Mouse (Mus musculus) ovary, adult 10 weeks (tissue): ENCODE data around the gene Odf3l2. TPM values are rescaled to one million over a fixed set of nuclear protein-coding genes. Genes with fewer than 3 reads are reported as not detected.

ENCODE experiments used
- polyA plus RNA-seq: library from polyadenylated mRNA; stranded (reverse); fragments of 350-450 nt; fragmentation: Illumina TruSeq; extraction: RNeasy Lipid Tissue Mini Kit (QIAGEN cat#74804); gene quantifications from one replicate; pipeline ENCODE4 v1.2.3, GENCODE M21; 2014

The Odf3l2 gene
- polyA plus RNA-seq = not detected

DNA sequence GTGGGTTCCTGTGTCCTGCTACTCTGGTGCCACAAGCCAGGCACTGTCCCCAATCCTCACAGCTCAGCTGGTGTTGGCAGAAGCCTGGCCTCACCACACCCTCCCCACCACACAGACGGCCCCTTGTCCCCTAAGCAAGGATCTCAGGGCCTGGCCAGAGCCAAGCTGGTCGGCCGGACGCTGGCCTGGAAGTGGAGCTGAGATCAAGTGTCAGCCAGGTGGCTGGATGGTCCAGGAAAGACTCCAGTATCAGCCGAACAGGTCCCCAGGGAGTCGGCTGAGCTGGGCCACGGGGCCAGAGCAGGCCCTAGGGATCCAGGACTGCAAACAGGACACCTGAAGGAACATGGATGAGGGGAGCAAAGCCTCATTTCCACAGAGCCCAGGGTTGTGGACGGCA lies at the start of gene Odf3l2:
Odf3l2 (minus strand) TSS at position 28 of the 400 bp plus-strand sequence.

DNA sequence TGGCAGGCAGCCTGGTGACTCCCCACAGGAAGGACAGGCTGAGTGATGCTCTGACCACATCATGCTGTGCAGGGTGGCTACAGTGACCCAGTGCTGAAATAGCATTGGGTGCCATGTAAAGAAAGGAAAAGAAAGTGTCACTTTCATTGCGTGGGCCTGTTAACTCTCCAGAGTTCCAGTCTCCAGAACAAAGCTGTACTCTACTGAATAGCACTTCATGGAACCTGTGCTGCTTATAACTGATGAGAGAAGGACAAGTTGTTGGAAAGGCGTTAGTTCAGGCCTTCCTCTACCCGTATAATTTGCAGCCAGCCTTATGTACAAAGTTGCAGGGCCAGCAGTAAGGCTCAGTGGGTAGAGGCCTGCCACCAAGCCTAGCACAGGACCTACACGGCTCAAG lies 43.2 kb upstream of the Odf3l2 start, which contains the start of gene Gzmm:
Gzmm (plus strand) TSS at position 301 of the 400 bp plus-strand sequence.

DNA sequence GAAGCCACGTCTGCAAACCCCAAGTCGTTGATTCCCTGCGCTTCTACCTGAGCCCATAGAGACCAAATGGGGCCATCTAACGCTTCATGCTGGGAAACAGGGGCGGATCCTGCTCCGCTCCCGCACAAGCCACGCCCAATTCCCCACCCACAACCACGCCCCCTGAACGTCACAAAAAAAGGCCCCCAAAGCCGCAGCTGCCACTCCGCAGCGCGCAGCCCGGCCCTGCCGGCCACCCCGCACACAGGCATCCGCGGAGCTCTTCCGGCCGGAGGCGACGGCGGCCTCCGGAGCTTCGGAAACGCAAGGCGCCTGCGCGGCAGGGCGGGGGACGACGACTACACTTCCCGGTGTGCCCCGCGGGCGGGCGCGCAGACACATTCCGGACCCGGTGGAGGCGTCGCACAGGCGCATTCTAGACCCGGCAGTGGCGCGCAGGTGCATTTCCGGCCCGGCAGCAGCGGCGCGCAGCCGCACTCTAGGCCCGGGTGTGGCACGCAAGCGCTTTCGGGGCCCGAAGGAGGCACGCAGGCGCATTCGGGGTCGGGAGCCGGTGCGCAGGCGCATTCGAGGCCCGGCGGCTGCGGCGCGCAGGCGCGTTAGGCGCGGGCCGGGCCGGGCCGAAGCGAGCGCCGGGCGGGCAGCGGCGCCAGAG lies 36.2 kb upstream of the Odf3l2 start, which contains the start of gene Cdc34:
Cdc34 (plus strand) TSS at position 605 of the 655 bp plus-strand sequence.

DNA sequence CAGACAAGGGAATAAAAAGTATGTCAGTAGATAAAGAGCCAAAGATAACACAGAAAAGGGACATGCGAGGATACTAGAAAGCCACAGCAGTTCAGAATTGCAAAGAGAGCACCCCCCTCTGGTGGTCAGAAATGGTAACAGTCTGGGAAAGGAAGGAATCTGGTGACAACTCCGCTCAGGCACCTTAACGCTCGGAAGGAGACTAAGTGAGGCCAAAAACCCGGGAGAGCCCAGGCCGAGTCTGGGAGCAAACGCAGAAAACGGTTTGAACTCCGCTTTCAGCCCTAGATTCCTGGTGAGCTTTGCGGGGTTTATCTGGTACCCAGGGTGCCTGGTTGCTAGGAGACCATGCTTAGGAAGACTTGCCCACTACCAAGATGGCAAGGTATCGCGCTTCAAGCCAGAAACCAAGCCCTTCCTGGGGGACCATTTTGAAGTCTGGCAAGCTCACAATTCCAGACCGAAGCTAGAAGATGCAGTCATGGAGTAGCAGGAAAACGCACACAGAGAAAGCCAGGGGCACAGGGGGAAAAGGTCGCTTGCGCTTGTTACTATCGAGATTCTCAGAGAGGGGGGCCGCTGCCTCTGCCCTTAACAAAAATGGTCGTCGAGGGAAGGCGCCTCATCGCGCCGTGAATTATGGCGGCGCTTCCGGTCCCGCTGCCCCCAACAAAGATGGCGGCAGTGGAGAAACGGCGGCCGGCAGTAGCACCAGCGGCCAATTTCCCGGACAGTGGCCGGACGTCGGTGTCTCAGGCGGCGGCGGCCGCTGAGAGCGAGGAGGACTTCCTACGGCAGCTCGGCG lies 23.4 kb upstream of the Odf3l2 start, which contains the start of gene Tpgs1:
Tpgs1 (plus strand) TSS at position 599 of the 805 bp plus-strand sequence.

DNA sequence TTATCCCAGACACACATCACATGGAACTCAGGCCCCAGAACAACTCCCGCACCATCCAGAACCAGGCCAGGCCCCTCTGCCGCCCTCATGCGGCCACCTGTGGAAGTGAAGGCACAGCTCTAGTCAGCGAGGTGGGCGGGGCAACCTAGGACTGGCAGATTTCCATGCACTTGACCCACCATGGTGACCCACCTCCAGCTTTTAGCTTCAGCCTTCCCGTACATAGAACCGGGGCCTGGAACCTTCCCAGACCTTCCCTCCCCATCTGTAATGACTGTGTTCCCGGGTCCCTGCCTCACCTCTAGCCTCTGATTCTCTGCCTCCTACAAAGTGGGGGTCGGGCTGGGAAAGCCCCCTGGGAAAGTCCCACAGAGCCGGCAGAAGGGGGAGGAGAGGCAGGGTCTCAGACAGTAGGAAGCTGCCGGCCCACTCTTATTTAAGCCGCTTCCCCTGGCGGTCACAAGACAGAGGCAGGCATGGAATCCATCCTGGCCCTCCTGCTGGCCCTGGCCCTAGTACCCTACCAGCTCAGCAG lies 18.7 kb upstream of the Odf3l2 start, which contains the start of gene Madcam1:
Madcam1 (plus strand) TSS at position 429 of the 535 bp plus-strand sequence.

DNA sequence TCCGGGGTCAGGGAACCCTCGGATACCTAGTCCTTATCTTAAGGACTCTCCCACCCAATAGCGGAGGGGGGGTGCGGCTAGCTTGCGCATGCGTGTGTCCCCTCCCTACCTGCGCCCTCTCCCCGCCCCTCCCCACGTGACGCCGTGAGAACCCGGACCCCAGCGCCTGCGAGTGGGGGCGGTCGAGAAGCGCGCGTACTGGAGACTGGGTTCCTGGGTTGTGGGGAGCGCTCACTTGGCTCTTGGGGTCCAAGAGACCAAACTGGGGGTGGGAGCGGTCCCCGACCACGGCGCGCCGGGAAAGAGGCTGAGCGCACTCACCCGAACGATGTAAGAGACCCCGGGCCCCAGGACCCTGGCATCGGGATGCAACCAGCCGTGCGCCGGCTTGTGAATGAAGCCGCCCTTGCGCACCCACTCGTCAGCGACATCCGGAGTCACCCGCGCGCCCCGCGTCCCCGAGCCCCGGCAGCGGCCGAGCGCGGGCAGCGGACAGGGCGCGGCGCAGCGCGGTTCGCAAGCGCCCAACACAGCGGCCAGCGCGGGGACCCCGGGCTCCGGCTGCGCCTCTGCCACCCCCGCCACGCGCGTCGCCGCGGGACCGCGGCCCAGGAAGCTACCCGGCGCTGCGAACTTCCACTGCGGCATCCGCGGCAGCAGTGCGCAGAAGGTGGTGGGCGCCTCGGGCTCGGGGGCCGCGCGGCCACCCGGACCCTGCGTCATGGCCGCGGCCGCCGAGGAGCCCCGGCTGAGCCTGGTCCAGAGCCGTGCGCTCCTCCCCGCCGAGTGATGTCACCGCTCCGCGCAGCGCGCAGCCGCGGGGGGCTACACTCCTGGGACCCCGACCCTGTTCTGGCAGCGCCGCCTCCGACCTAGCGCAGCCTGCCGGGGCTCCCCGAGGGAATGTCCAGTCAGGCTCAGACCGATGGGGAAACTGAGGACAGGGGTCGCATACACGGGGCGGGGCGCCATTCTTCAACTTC lies 8.1 kb downstream of the Odf3l2 start, which contains the start of gene Shc2:
Shc2 (minus strand) TSS at position 791 of the 983 bp plus-strand sequence.

DNA sequence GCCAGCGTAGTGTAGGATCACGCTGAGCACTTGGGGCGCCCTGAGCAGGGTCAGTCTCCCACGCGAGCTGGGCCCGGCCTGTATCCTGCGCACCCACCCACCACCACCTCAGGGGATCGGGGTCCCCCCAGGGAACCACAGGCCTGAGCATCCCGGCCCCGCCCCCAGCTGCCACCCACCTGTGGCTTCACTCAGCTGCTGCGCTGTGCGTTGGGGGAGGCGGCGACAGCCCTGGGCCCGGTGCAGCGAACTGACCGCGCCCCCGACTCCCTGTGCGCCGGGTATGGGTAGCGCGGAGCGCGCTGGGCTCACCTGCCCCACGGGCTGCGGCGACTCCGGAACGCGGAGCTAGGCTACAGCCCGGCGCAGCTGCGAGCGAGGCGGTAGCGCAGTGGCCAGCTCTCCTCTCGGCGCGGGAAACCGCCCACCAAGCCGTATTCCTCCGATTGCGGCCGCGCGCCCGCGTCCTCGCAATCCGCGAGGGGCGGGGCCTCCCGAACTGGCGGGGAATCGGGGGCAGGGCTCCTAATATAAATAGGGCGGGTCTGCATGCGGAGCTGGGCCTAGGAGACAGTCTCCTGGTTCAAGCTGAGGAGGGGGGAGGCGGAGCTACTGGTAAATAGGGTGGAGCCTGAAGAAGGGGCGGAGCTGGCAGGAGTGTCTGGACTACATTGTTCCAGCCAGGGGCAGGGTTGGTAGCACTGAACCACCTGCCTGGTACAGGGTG lies 31.8 kb downstream of the Odf3l2 start, which contains the start of gene C2cd4c:
C2cd4c (minus strand) TSS at position 448 of the 727 bp plus-strand sequence.

Other genes with a start within 250 kb of the Odf3l2 start
- gene Vmn2r83, start 177.0 kb downstream of the Odf3l2 start, polyA plus RNA-seq = not detected
- 1.3 TPM for gene Plpp2, start 111.9 kb downstream of the Odf3l2 start, polyA plus RNA-seq
- gene Mier2, start 90.5 kb downstream of the Odf3l2 start, polyA plus RNA-seq = not detected
- gene Theg, start 58.4 kb downstream of the Odf3l2 start, polyA plus RNA-seq = not detected
- gene C2cd4c, start 31.7 kb downstream of the Odf3l2 start, polyA plus RNA-seq = not detected
- 1.7 TPM for gene Shc2, start 7.8 kb downstream of the Odf3l2 start, polyA plus RNA-seq
- gene Madcam1, start 18.8 kb upstream of the Odf3l2 start, polyA plus RNA-seq = not detected
- gene Tpgs1, start 23.6 kb upstream of the Odf3l2 start, polyA plus RNA-seq = not detected
- gene Cdc34, start 36.5 kb upstream of the Odf3l2 start, polyA plus RNA-seq = not detected
- gene Gzmm, start 43.3 kb upstream of the Odf3l2 start, polyA plus RNA-seq = not detected
- gene Bsg, start 58.8 kb upstream of the Odf3l2 start, polyA plus RNA-seq = 239 TPM
- gene Hcn2, start 70.9 kb upstream of the Odf3l2 start, polyA plus RNA-seq = 0.20 TPM
- not detected for gene Polrmt, start 100.8 kb upstream of the Odf3l2 start, polyA plus RNA-seq
- gene Fgf22, start 109.3 kb upstream of the Odf3l2 start, polyA plus RNA-seq = not detected
- gene Rnf126, start 121.2 kb upstream of the Odf3l2 start, polyA plus RNA-seq = 0.29 TPM
- 1.2 TPM for gene Fstl3, start 131.5 kb upstream of the Odf3l2 start, polyA plus RNA-seq
- gene Prss57, start 145.2 kb upstream of the Odf3l2 start, polyA plus RNA-seq = not detected
- gene Palm, start 147.8 kb upstream of the Odf3l2 start, polyA plus RNA-seq = 0.77 TPM
- not detected for gene Misp, start 175.3 kb upstream of the Odf3l2 start, polyA plus RNA-seq
- 114 TPM for gene Ptbp1, start 208.7 kb upstream of the Odf3l2 start, polyA plus RNA-seq
- not detected for gene Prtn3, start 228.7 kb upstream of the Odf3l2 start, polyA plus RNA-seq
- not detected for gene Plppr3, start 228.9 kb upstream of the Odf3l2 start, polyA plus RNA-seq
- gene Elane, start 240.5 kb upstream of the Odf3l2 start, polyA plus RNA-seq = not detected
- gene Cfd, start 245.1 kb upstream of the Odf3l2 start, polyA plus RNA-seq = 1.5 TPM